Mouse (Mus musculus) urinary bladder, postnatal 36 days (tissue): Measurements from ENCODE around the gene Bicra.
A peak's percentile ranks its signal among the peaks of the same experiment; 100 is the strongest.

Experiments used
- DNase-seq, 2 experiments: peaks; one replicate each; pipeline ENCODE4 v3.0.0; 2022; ENCODE audit warnings: low spot score in 2 of 2, mixed read lengths in 1 of 2

The Bicra gene

GRCm38 (mm10) chr7:16014521-16015175 is 33.1 kb downstream of the Bicra start:
- DNase-seq = no peak

GRCm38 (mm10) chr7:16013722-16014275 is 33.9 kb downstream of the Bicra start:
- DNase-seq = no peak

GRCm38 (mm10) chr7:16012576-16013263 is 35.0 kb downstream of the Bicra start:
- no peak for DNase-seq

GRCm38 (mm10) chr7:16011418-16012085 is 36.2 kb downstream of the Bicra start:
- no peak for DNase-seq

- DNase-seq = no peak
Measured at GRCm38 (mm10) chr7:16010649-16011048, 37.1 kb downstream of the Bicra start.

GRCm38 (mm10) chr7:16009636-16010035 is 38.1 kb downstream of the Bicra start:
- DNase-seq = no peak

- DNase-seq = no peak
Measured at GRCm38 (mm10) chr7:16005020-16005419, 42.7 kb downstream of the Bicra start.

GRCm38 (mm10) chr7:16004177-16004856 is 43.4 kb downstream of the Bicra start:
- DNase-seq = no peak

GRCm38 (mm10) chr7:16003032-16003431 is 44.7 kb downstream of the Bicra start:
- no peak for DNase-seq

- peak; percentile 33 to 81 for DNase-seq
Measured at GRCm38 (mm10) chr7:16002171-16002570, 45.5 kb downstream of the Bicra start.

GRCm38 (mm10) chr7:16001691-16002090 is 46.0 kb downstream of the Bicra start:
- no peak for DNase-seq

GRCm38 (mm10) chr7:15993789-15994188 is 53.9 kb downstream of the Bicra start:
- DNase-seq = no peak

GRCm38 (mm10) chr7:15993152-15993551 is 54.6 kb downstream of the Bicra start:
- no peak for DNase-seq

- DNase-seq = no peak
Measured at GRCm38 (mm10) chr7:15991764-15992163, 56.0 kb downstream of the Bicra start.

GRCm38 (mm10) chr7:15987661-15988356 is 59.9 kb downstream of the Bicra start:
- DNase-seq = no peak

GRCm38 (mm10) chr7:15982729-15983407 is 64.9 kb downstream of the Bicra start:
- DNase-seq = no peak

GRCm38 (mm10) chr7:15981538-15981937 is 66.2 kb downstream of the Bicra start:
- DNase-seq = no peak

GRCm38 (mm10) chr7:15980246-15980645 is 67.5 kb downstream of the Bicra start:
- no peak for DNase-seq

- DNase-seq = no peak
Measured at GRCm38 (mm10) chr7:15975904-15976303, 71.8 kb downstream of the Bicra start.

- no peak for DNase-seq
Measured at GRCm38 (mm10) chr7:15975451-15975850, 72.3 kb downstream of the Bicra start.

- peak in 1 of 2 experiments; percentile 60 for DNase-seq
Measured at GRCm38 (mm10) chr7:15974712-15975111, 73.0 kb downstream of the Bicra start.
